8 mouse cellular contexts compared by ENCODE assay signal in genomic region chr16:5050251-5051110, GRCm38 (mm10). TPM values are rescaled to one million over a fixed set of nuclear protein-coding genes. Genes with fewer than 3 reads are reported as not detected.
DNase-seq lines count a peak whose midpoint lies in the region; ATAC-seq lines count a peak whose summit lies in the region.

No protein-coding gene starts in this region.

- ATAC-seq in forebrain, embryonic 13.5 days = peak; percentile 77

- H3K4me1 ChIP-seq in forebrain, embryonic 13.5 days = peaks cover 32% of the 10 kb centered on the region

- peak overlapping the region; percentile 97 for H3K4me2 ChIP-seq in forebrain, embryonic 13.5 days

- H3K4me3 ChIP-seq in forebrain, embryonic 13.5 days = peak overlapping the region; percentile 98

- DNase-seq in ES-CJ7 (ENCODE audit: low read depth, low spot score) = peak; percentile 54
- peak; percentile 51 for DNase-seq in c-Kit-negative CD71-positive TER-119-positive erythroid progenitor cells, embryonic 14.5 days (ENCODE audit: low read depth, low spot score)
- DNase-seq in heart, postnatal 25 days (ENCODE audit: low spot score) = peak; percentile 76
- DNase-seq in layer of hippocampus, adult 8-10 months (ENCODE audit: low spot score in 2 of 2) = peak; percentile 52 to 66
- DNase-seq in lung, postnatal 10 days = peak; percentile 90
- DNase-seq in ovary, postnatal 14 days (ENCODE audit: low spot score) = peak; percentile 58
- peak; percentile 86 to 87 for DNase-seq in thymus, postnatal 10 days (ENCODE audit: low spot score in 2 of 2)

- under 1% methylated on average over 74 of the region's 78 CpGs for whole genome bisulfite sequencing in forebrain, embryonic 13.5 days

- peak overlapping the region; percentile 91 for H3K9ac ChIP-seq in forebrain, embryonic 13.5 days

- H3K27me3 ChIP-seq in forebrain, embryonic 13.5 days = no peaks in the 10 kb centered on the region

- H3K9me3 ChIP-seq in forebrain, embryonic 13.5 days (replicated peaks) = no peaks in the 10 kb centered on the region

- peaks cover 36% of the 10 kb centered on the region for H3K36me3 ChIP-seq in forebrain, embryonic 13.5 days (ENCODE audit: poor library complexity, severe bottlenecking)

- H3K27ac ChIP-seq in forebrain, embryonic 13.5 days = peak overlapping the region; percentile 97

- intact Hi-C loops in heart, postnatal 25 days (cut with DNase I) = loop anchor here (5.0 kb wide), 1 partner anchor 33 kb away; no protein-coding TSS in a partner anchor

RNA-seq across cellular contexts. Expression of gene Ubn1, which starts 0.6 kb away (rescaled TPM):
- polyA plus RNA-seq in forebrain, embryonic 13.5 days (2015; fragmentation: Nextera tagmentation; extraction: Ambion mirVana) = 18.0 and 18.2 TPM in 2 replicates
- 10 to 100 TPM; 23.5 to 30.8 TPM for total RNA-seq in heart, postnatal 25 days (2021)
- total RNA-seq in layer of hippocampus, adult 8-10 months (2022) = 10 to 100 TPM; 41.1 to 47.2 (median 44.8) TPM

RNA-seq across cellular contexts. Expression of gene Glyr1, which starts 0.8 kb away (rescaled TPM):
- polyA plus RNA-seq in forebrain, embryonic 13.5 days (2015; fragmentation: Nextera tagmentation; extraction: Ambion mirVana) = 188 and 207 TPM in 2 replicates
- total RNA-seq in heart, postnatal 25 days (2021) = 10 to 100 TPM; 42.4 to 46.8 TPM
- 100 to 1,000 TPM; 134 to 153 (median 147) TPM for total RNA-seq in layer of hippocampus, adult 8-10 months (2022)

RNA-seq across cellular contexts. Expression of gene Rogdi, which starts 37.1 kb away (rescaled TPM):
- polyA plus RNA-seq in forebrain, embryonic 13.5 days (2015; fragmentation: Nextera tagmentation; extraction: Ambion mirVana) = 88.1 and 102 TPM in 2 replicates
- 10 to 100 TPM; 20.8 to 22.4 TPM for total RNA-seq in heart, postnatal 25 days (2021)
- 100 to 1,000 TPM; 282 to 333 (median 307) TPM for total RNA-seq in layer of hippocampus, adult 8-10 months (2022)

RNA-seq across cellular contexts. Expression of gene Smim22, which starts 43.4 kb away (rescaled TPM):
- 1.5 TPM in 1 of 2 replicates, not detected in the other for polyA plus RNA-seq in forebrain, embryonic 13.5 days (2015; fragmentation: Nextera tagmentation; extraction: Ambion mirVana)
- not detected for total RNA-seq in heart, postnatal 25 days (2021)
- total RNA-seq in layer of hippocampus, adult 8-10 months (2022) = not detected

RNA-seq across cellular contexts. Expression of gene Sept12, which starts 52.8 kb away (rescaled TPM):
- polyA plus RNA-seq in forebrain, embryonic 13.5 days (2015; fragmentation: Nextera tagmentation; extraction: Ambion mirVana) = not detected in 2 replicates
- total RNA-seq in heart, postnatal 25 days (2021) = not detected
- total RNA-seq in layer of hippocampus, adult 8-10 months (2022) = not detected

Comparison
In these comparisons a context has a peak if more than half of its experiments do, and no peak if none do; other contexts are left out.
1. Peak in every context shown above with its lines: DNase-seq, ATAC-seq, H3K4me3 ChIP-seq and H3K27ac ChIP-seq.
2. RNA of gene Rogdi, which starts 37.1 kb away (total RNA-seq): 282 to 333 TPM in layer of hippocampus, adult 8-10 months; 20.8 to 22.4 TPM in heart, postnatal 25 days; every median in the first group is over 10 times any median in the second.